Comparison of ENCODE assay signal across 8 mouse cellular contexts in genomic region chr3:90051441-90052350, GRCm38 (mm10). TPM values are rescaled to one million over a fixed set of nuclear protein-coding genes. Genes with fewer than 3 reads are reported as not detected.
A peak's percentile ranks its signal among the peaks of the same experiment; 100 is the strongest.
DNase-seq lines count a peak whose midpoint lies in the region; ATAC-seq and TF ChIP-seq lines count a peak whose summit lies in the region.

TSS of gene 4933434E20Rik (plus strand) at chr3:90051636.

- WGBS in forebrain, embryonic 11.5 days = under 1% methylated on average over 36 of the region's 43 CpGs
- WGBS in heart, embryonic 14.5 days = under 1% methylated on average over 43 of the region's 43 CpGs
- under 1% methylated on average over 36 of the region's 43 CpGs for WGBS in liver, postnatal 0 days (ENCODE audit: insufficient replicate concordance)
- WGBS in neural tube, embryonic 13.5 days = under 1% methylated on average over 41 of the region's 43 CpGs

- peak within 1 kb of the TSS; percentile 75; the same call in 1 of the 2 replicates for H3K27ac ChIP-seq in CH12.LX (ENCODE audit: insufficient read depth, low read depth)
- peak within 1 kb of the TSS; percentile 87 for H3K27ac ChIP-seq in forebrain, embryonic 11.5 days (ENCODE audit: low read depth, low read length)
- H3K27ac ChIP-seq in heart, embryonic 14.5 days (replicated peaks in 1 of 2; ENCODE audit: control insufficient read depth in 1 of 2, insufficient read depth in 1 of 2, low read depth in 2 of 2, low read length in 2 of 2) = peak within 1 kb of the TSS; percentile 87 to 96
- peak within 1 kb of the TSS; percentile 99 for H3K27ac ChIP-seq in liver, postnatal 0 days (ENCODE audit: low read depth)
- peak within 1 kb of the TSS; percentile 95 for H3K27ac ChIP-seq in neural tube, embryonic 13.5 days (replicated peaks)

- dilution Hi-C loops in CH12.LX (cut with MboI; ENCODE audit: extremely low pct_ligation_motif_present, extremely low pct_unique_long_range_greater_than_20kb, low sequenced_read_pairs) = no loop called here

- TF ChIP-seq RAD21 in CH12.LX (IDR thresholded peaks at IDR 0.05; ENCODE audit: low read depth, low read length) = no peak

- no peaks in the 10 kb centered on the region for H3K9me3 ChIP-seq in CH12.LX (replicated peaks; ENCODE audit: low read length)
- no peaks in the 10 kb centered on the region for H3K9me3 ChIP-seq in forebrain, embryonic 11.5 days (ENCODE audit: control insufficient read depth, low read length)
- H3K9me3 ChIP-seq in heart, embryonic 14.5 days (ENCODE audit: control insufficient read depth, low read length) = no peaks in the 10 kb centered on the region
- H3K9me3 ChIP-seq in liver, postnatal 0 days (ENCODE audit: low read length) = no peaks in the 10 kb centered on the region
- no peaks in the 10 kb centered on the region for H3K9me3 ChIP-seq in neural tube, embryonic 13.5 days

- H3K36me3 ChIP-seq in CH12.LX (replicated peaks in 1 of 2; ENCODE audit: control insufficient read depth in 1 of 2, insufficient read depth in 1 of 2, low read length in 1 of 2) = peaks cover 22 to 42% of the 10 kb centered on the region in 2 experiments
- no peaks in the 10 kb centered on the region; the same call in 1 of the 2 replicates for H3K36me3 ChIP-seq in forebrain, embryonic 11.5 days (ENCODE audit: control insufficient read depth, insufficient read depth, low read length)
- peaks cover 40% of the 10 kb centered on the region for H3K36me3 ChIP-seq in heart, embryonic 14.5 days (ENCODE audit: control insufficient read depth, insufficient read depth, low read length)
- peaks cover 25% of the 10 kb centered on the region for H3K36me3 ChIP-seq in liver, postnatal 0 days (replicated peaks; ENCODE audit: insufficient read depth, low read length)
- peaks cover 28% of the 10 kb centered on the region for H3K36me3 ChIP-seq in neural tube, embryonic 13.5 days

- peak; percentile 66 for DNase-seq in CH12.LX (ENCODE audit: extremely low read depth)
- peak; percentile 65 for DNase-seq in adrenal gland, postnatal 25 days
- DNase-seq in forebrain, embryonic 11.5 days (ENCODE audit: low spot score) = peak; percentile 86
- DNase-seq in layer of hippocampus, adult 11-12 months (ENCODE audit: low spot score) = peak; percentile 56
- DNase-seq in liver, postnatal 0 days = peak; percentile 76
- DNase-seq in thymus, postnatal 14 days = peak; percentile 73

- in situ Hi-C loops in CH12.LX (cut with MboI; ENCODE audit: low pct_ligation_motif_present, low pct_unique_long_range_greater_than_20kb, low sequenced_read_pairs) = no loop called here

- H3K27me3 ChIP-seq in CH12.LX (replicated peaks) = no peaks in the 10 kb centered on the region
- H3K27me3 ChIP-seq in forebrain, embryonic 11.5 days (ENCODE audit: control insufficient read depth, insufficient read depth, low read length) = no peaks in the 10 kb centered on the region
- no peaks in the 10 kb centered on the region for H3K27me3 ChIP-seq in heart, embryonic 14.5 days (ENCODE audit: control insufficient read depth, insufficient read depth, low read length)
- no peaks in the 10 kb centered on the region for H3K27me3 ChIP-seq in liver, postnatal 0 days (ENCODE audit: insufficient read depth, low read length)
- H3K27me3 ChIP-seq in neural tube, embryonic 13.5 days = no peaks in the 10 kb centered on the region

- peak within 1 kb of the TSS; percentile 100 for H3K4me2 ChIP-seq in CH12.LX (ENCODE audit: insufficient read depth, low read depth, poor library complexity, severe bottlenecking)
- H3K4me2 ChIP-seq in forebrain, embryonic 11.5 days (ENCODE audit: low read depth, low read length, severe bottlenecking) = peak within 1 kb of the TSS; percentile 76
- H3K4me2 ChIP-seq in heart, embryonic 14.5 days (ENCODE audit: low read length) = peak within 1 kb of the TSS; percentile 84
- H3K4me2 ChIP-seq in liver, postnatal 0 days (ENCODE audit: low read depth, low read length) = peak within 1 kb of the TSS; percentile 77
- H3K4me2 ChIP-seq in neural tube, embryonic 13.5 days = peak within 1 kb of the TSS; percentile 85

- TF ChIP-seq POLR2A in CH12.LX (IDR thresholded peaks at IDR 0.05; ENCODE audit: low read depth, low read length) = no peak; the same call in 1 of the 2 replicates

- peaks cover 74% of the 10 kb centered on the region for H3K79me2 ChIP-seq in CH12.LX (replicated peaks; ENCODE audit: control insufficient read depth, extremely low read depth, insufficient read depth, poor library complexity, severe bottlenecking)

- H3K4me3 ChIP-seq in CH12.LX (replicated peaks in 1 of 3; ENCODE audit: low read depth in 2 of 3, low read length in 2 of 3, poor library complexity in 1 of 3) = peak within 1 kb of the TSS; percentile 79 to 88 (median 83)
- peak within 1 kb of the TSS; percentile 90 for H3K4me3 ChIP-seq in forebrain, embryonic 11.5 days (ENCODE audit: low read depth, low read length)
- H3K4me3 ChIP-seq in heart, embryonic 14.5 days (ENCODE audit: control insufficient read depth in 1 of 2, insufficient read depth in 1 of 2, low read depth in 1 of 2, low read length in 2 of 2) = peak within 1 kb of the TSS; percentile 65 to 94
- H3K4me3 ChIP-seq in liver, postnatal 0 days (ENCODE audit: low read depth, low read length) = peak within 1 kb of the TSS; percentile 97
- peak within 1 kb of the TSS; percentile 89 for H3K4me3 ChIP-seq in neural tube, embryonic 13.5 days

- TF ChIP-seq EP300 in CH12.LX (IDR thresholded peaks at IDR 0.05; ENCODE audit: low read length) = no peak
- no peak for TF ChIP-seq EP300 in liver, postnatal 0 days (IDR thresholded peaks at IDR 0.05; ENCODE audit: low read depth)

- ATAC-seq in forebrain, embryonic 11.5 days (replicated peaks; ENCODE audit: low FRiP score) = peak; percentile 80
- ATAC-seq in heart, embryonic 14.5 days (ENCODE audit: insufficient number of reproducible peaks, insufficient read depth, low FRiP score, low read depth) = peak; percentile 62
- peak; percentile 53 for ATAC-seq in liver, postnatal 0 days
- ATAC-seq in neural tube, embryonic 13.5 days (ENCODE audit: low read depth) = peak; percentile 82

- H3K4me1 ChIP-seq in CH12.LX (ENCODE audit: control insufficient read depth in 1 of 2, insufficient read depth in 2 of 2) = peaks cover 5 to 44% of the 10 kb centered on the region in 2 experiments; a peak in 2 of 4 replicates
- H3K4me1 ChIP-seq in forebrain, embryonic 11.5 days (replicated peaks; ENCODE audit: control insufficient read depth, insufficient read depth, low read length) = peaks cover 3% of the 10 kb centered on the region; the same call in 1 of the 2 replicates
- H3K4me1 ChIP-seq in heart, embryonic 14.5 days (ENCODE audit: control insufficient read depth in 2 of 2, insufficient read depth in 2 of 2, low read length in 2 of 2) = peaks cover 2 to 14% of the 10 kb centered on the region in 2 experiments; a peak in 3 of 4 replicates
- peaks cover 15% of the 10 kb centered on the region for H3K4me1 ChIP-seq in liver, postnatal 0 days (ENCODE audit: insufficient read depth)
- peaks cover 46% of the 10 kb centered on the region for H3K4me1 ChIP-seq in neural tube, embryonic 13.5 days (replicated peaks)

- H3K9ac ChIP-seq in CH12.LX (ENCODE audit: insufficient read depth, low read depth) = peak within 1 kb of the TSS; percentile 100
- H3K9ac ChIP-seq in forebrain, embryonic 11.5 days (ENCODE audit: low read length) = peak within 1 kb of the TSS; percentile 93
- peak within 1 kb of the TSS; percentile 98 for H3K9ac ChIP-seq in heart, embryonic 14.5 days (ENCODE audit: low read length)
- H3K9ac ChIP-seq in liver, postnatal 0 days (replicated peaks) = peak within 1 kb of the TSS; percentile 99
- H3K9ac ChIP-seq in neural tube, embryonic 13.5 days = peak within 1 kb of the TSS; percentile 99

- TF ChIP-seq CTCF in CH12.LX (conservative IDR thresholded peaks at IDR 0.05 in 1 of 2, IDR thresholded peaks at IDR 0.05 in 1 of 2; ENCODE audit: low read depth in 2 of 2, low read length in 2 of 2) = no peak
- no peak for TF ChIP-seq CTCF in liver, postnatal 0 days (IDR thresholded peaks at IDR 0.05; ENCODE audit: low read depth)

TF ChIP-seq in CH12.LX, 34 proteins besides CTCF, POLR2A, EP300 and RAD21 (continues in another document):
- no peak for TF ChIP-seq MAFK (IDR thresholded peaks at IDR 0.05; ENCODE audit: insufficient replicate concordance, low read length)
- no peak for TF ChIP-seq RCOR1 (conservative IDR thresholded peaks at IDR 0.05; ENCODE audit: low read depth, low read length)
- TF ChIP-seq HCFC1 (IDR thresholded peaks at IDR 0.05; ENCODE audit: low read depth, low read length) = no peak; the same call in 1 of the 2 replicates
- no peak; the same call in 1 of the 2 replicates for TF ChIP-seq MYC (IDR thresholded peaks at IDR 0.05; ENCODE audit: low read depth, low read length)
- TF ChIP-seq GABPA (IDR thresholded peaks at IDR 0.05; ENCODE audit: insufficient replicate concordance, low read depth, low read length) = no peak
- TF ChIP-seq BHLHE40 (IDR thresholded peaks at IDR 0.05; ENCODE audit: low read depth, low read length) = no peak
- no peak for TF ChIP-seq USF2 (conservative IDR thresholded peaks at IDR 0.05; ENCODE audit: low read depth, low read length)
- no peak for TF ChIP-seq ZNF384 (IDR thresholded peaks at IDR 0.05; ENCODE audit: low read depth, low read length)
- peak; percentile 91; the same call in 1 of the 2 replicates for TF ChIP-seq CHD1 (IDR thresholded peaks at IDR 0.05; ENCODE audit: low read depth, low read length)
- TF ChIP-seq MAX (IDR thresholded peaks at IDR 0.05; ENCODE audit: low read length) = peak; percentile 61; the same call in 1 of the 2 replicates
- TF ChIP-seq JUN (IDR thresholded peaks at IDR 0.05; ENCODE audit: insufficient read depth, low read depth, low read length) = no peak
- TF ChIP-seq UBTF (IDR thresholded peaks at IDR 0.05; ENCODE audit: low read depth, low read length) = peak; percentile 99
- no peak; the same call in 1 of the 2 replicates for TF ChIP-seq TCF12 (IDR thresholded peaks at IDR 0.05; ENCODE audit: low read depth, low read length)
- no peak; the same call in 1 of the 2 replicates for TF ChIP-seq POLR2AphosphoS2 (IDR thresholded peaks at IDR 0.05; ENCODE audit: low read depth, low read length)
- TF ChIP-seq E2F4 (IDR thresholded peaks at IDR 0.05; ENCODE audit: insufficient replicate concordance, low read depth, low read length) = no peak
- no peak for TF ChIP-seq IRF4 (IDR thresholded peaks at IDR 0.05; ENCODE audit: low read depth, low read length)
- TF ChIP-seq USF1 (IDR thresholded peaks at IDR 0.05; ENCODE audit: low read depth, low read length) = no peak

RNA-seq across cellular contexts. Expression of gene 4933434E20Rik, which starts in this region (rescaled TPM):
- total RNA-seq in CH12.LX (2012; rRNA removed) (89.5 and 92.2 TPM in 2 replicates), CH12.LX (2014; rRNA removed) (126 and 133 TPM in 2 replicates)
- polyA plus RNA-seq in CH12.LX (2012; ENCODE audit: insufficient read length, low read depth) = 101 and 102 TPM in 2 replicates
- total RNA-seq in adrenal gland, postnatal 25 days (2021) = 77.0 and 90.3 TPM in 2 replicates
- polyA plus RNA-seq in forebrain, embryonic 11.5 days (2014; fragmentation: Nextera tagmentation; extraction: Ambion mirVana) = 183 and 211 TPM in 2 replicates
- 146 and 162 TPM in 2 replicates for polyA plus RNA-seq in heart, embryonic 14.5 days (2014; fragmentation: Nextera tagmentation; extraction: Ambion mirVana)
- polyA plus RNA-seq in liver, postnatal 0 days (2015; fragmentation: Nextera tagmentation; extraction: Ambion mirVana) = 64.6 and 66.7 TPM in 2 replicates
- 217 and 231 TPM in 2 replicates for polyA plus RNA-seq in neural tube, embryonic 13.5 days (2015; fragmentation: Nextera tagmentation; extraction: Ambion mirVana)

Comparison
In these comparisons a context has a peak if more than half of its experiments do, and no peak if none do; other contexts are left out.
1. Peak in every context shown above with its lines: DNase-seq, ATAC-seq, H3K4me3 ChIP-seq and H3K27ac ChIP-seq.